Mouse (Mus musculus) E14TG2a.4 (cell line): ENCODE measurements around the gene Kpna6.

ENCODE experiments used
- H3K27me3 ChIP-seq: 2 replicates; pipeline ENCODE4 v1.6.1; 2014; ENCODE audit warnings: low read length, control low read depth; ENCODE audit not compliant: insufficient read depth
- H3K36me3 ChIP-seq: 2 replicates; pipeline ENCODE4 v1.6.1; 2014; ENCODE audit warnings: low read length, control low read depth; ENCODE audit not compliant: insufficient read depth
- H3K4me1 ChIP-seq: replicated peaks from 2 replicates; pipeline ENCODE4 v1.6.1; 2014; ENCODE audit warnings: low read depth, low read length, control low read depth
- H3K4me3 ChIP-seq: replicated peaks from 2 replicates; pipeline ENCODE4 v1.5.1; 2014; ENCODE audit warnings: mild to moderate bottlenecking, low read length
- H3K9me3 ChIP-seq: 2 replicates; pipeline ENCODE4 v1.6.1; 2014; ENCODE audit warnings: low read length, control low read depth
- CTCF ChIP-seq: conservative IDR thresholded peaks from 2 replicates; pipeline ENCODE4 v1.5.1; 2014; ENCODE audit warnings: low read length
- NANOG ChIP-seq: IDR thresholded peaks from 2 replicates; pipeline ENCODE4 v1.6.1; 2014; ENCODE audit warnings: borderline replicate concordance, low read length, mixed read lengths
- POU5F1 ChIP-seq: IDR thresholded peaks from 2 replicates; pipeline ENCODE4 v1.6.1; 2014; ENCODE audit warnings: low read length, borderline replicate concordance

The Kpna6 gene

GRCm38 (mm10) chr4:129640101-129640637 lies 32.4 kb downstream of the Kpna6 start:
- peak overlapping the region; percentile 88 for H3K4me3 ChIP-seq
- peaks cover 45% of the 10 kb centered on the region for H3K4me1 ChIP-seq
- no peak for TF ChIP-seq POU5F1
- no peak for TF ChIP-seq CTCF
- no peak for TF ChIP-seq NANOG
- no peaks in the 10 kb centered on the region for H3K9me3 ChIP-seq
- H3K36me3 ChIP-seq: peaks cover 64% of the 10 kb centered on the region
- H3K27me3 ChIP-seq: no peaks in the 10 kb centered on the region

GRCm38 (mm10) chr4:129639221-129639620 lies 33.3 kb downstream of the Kpna6 start:
- H3K9me3 ChIP-seq: no peaks in the 10 kb centered on the region
- H3K27me3 ChIP-seq: no peaks in the 10 kb centered on the region
- TF ChIP-seq CTCF: no peak
- TF ChIP-seq NANOG: no peak
- TF ChIP-seq POU5F1: no peak
- peaks cover 51% of the 10 kb centered on the region for H3K4me1 ChIP-seq
- peaks cover 64% of the 10 kb centered on the region for H3K36me3 ChIP-seq
- H3K4me3 ChIP-seq: peak overlapping the region; percentile 88

- Histone ChIP-seq H3K9me3 (no peaks in the 10 kb centered on the region), H3K36me3 (peaks cover 98% of the 10 kb centered on the region), H3K4me3 (no peak overlapping the region), H3K27me3 (no peaks in the 10 kb centered on the region), H3K4me1 (peaks cover 48% of the 10 kb centered on the region)
- TF ChIP-seq CTCF (no peak), POU5F1 (no peak), NANOG (no peak)
These were observed 38.7 kb downstream of the Kpna6 start for GRCm38 (mm10) chr4:129633852-129634251.

- Histone ChIP-seq H3K9me3 (no peaks in the 10 kb centered on the region), H3K27me3 (no peaks in the 10 kb centered on the region), H3K4me1 (peaks cover 44% of the 10 kb centered on the region), H3K36me3 (peaks cover 100% of the 10 kb centered on the region), H3K4me3 (no peak overlapping the region)
- no peak for TF ChIP-seq POU5F1
- no peak for TF ChIP-seq NANOG
- TF ChIP-seq CTCF: no peak
These were observed 40.7 kb downstream of the Kpna6 start for GRCm38 (mm10) chr4:129631867-129632266.

- no peaks in the 10 kb centered on the region for H3K9me3 ChIP-seq
- peaks cover 100% of the 10 kb centered on the region for H3K36me3 ChIP-seq
- TF ChIP-seq POU5F1 (no peak), CTCF (no peak), NANOG (no peak)
- no peak overlapping the region for H3K4me3 ChIP-seq
- H3K27me3 ChIP-seq: no peaks in the 10 kb centered on the region
- H3K4me1 ChIP-seq: peaks cover 48% of the 10 kb centered on the region
These were observed 41.6 kb downstream of the Kpna6 start for GRCm38 (mm10) chr4:129630944-129631343.

DNA sequence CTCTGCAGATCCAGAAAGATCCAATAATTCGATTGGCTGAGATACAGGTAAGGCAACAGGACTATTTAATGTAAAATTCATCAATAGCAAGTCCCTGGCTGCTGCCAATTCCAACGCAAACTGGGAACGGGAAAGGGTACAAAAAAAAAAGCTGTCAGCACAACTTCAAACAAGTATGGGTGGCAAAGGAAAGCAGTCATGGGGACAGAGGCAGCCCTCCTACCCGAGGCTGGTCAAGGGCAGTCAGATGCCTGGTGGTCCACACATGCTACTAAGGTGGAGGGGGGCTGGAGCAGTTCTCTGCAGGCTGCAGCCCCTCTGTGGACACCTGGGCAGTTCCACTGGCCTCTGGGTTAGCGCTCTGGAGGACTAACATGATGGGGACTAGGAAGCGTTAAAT lies 46.5 kb downstream of the Kpna6 start:
- no peaks in the 10 kb centered on the region for H3K9me3 ChIP-seq
- H3K4me3 ChIP-seq: no peak overlapping the region
- H3K36me3 ChIP-seq: peaks cover 59% of the 10 kb centered on the region
- no peaks in the 10 kb centered on the region for H3K27me3 ChIP-seq
- TF ChIP-seq NANOG (no peak), POU5F1 (no peak), CTCF (no peak)
- peaks cover 68% of the 10 kb centered on the region for H3K4me1 ChIP-seq

GRCm38 (mm10) chr4:129625496-129625895 lies 47.1 kb downstream of the Kpna6 start:
- no peaks in the 10 kb centered on the region for H3K27me3 ChIP-seq
- peaks cover 72% of the 10 kb centered on the region for H3K4me1 ChIP-seq
- H3K4me3 ChIP-seq: no peak overlapping the region
- TF ChIP-seq CTCF (no peak), NANOG (no peak)
- peaks cover 54% of the 10 kb centered on the region for H3K36me3 ChIP-seq
- no peaks in the 10 kb centered on the region for H3K9me3 ChIP-seq

- H3K27me3 ChIP-seq: no peaks in the 10 kb centered on the region
These were observed 47.6 kb downstream of the Kpna6 start for GRCm38 (mm10) chr4:129625029-129625370.

GRCm38 (mm10) chr4:129624281-129625028 lies 48.1 kb downstream of the Kpna6 start:
- Histone ChIP-seq H3K27me3 (no peaks in the 10 kb centered on the region), H3K4me1 (peaks cover 78% of the 10 kb centered on the region), H3K36me3 (peaks cover 43% of the 10 kb centered on the region), H3K4me3 (peak overlapping the region; percentile 73), H3K9me3 (no peaks in the 10 kb centered on the region)
- TF ChIP-seq NANOG (no peak), POU5F1 (no peak), CTCF (no peak)

More at GRCm38 (mm10) chr4:129625029-129625370, 47.6 kb downstream of the Kpna6 start:
- Histone ChIP-seq H3K4me3 (peak overlapping the region; percentile 73), H3K36me3 (peaks cover 49% of the 10 kb centered on the region), H3K9me3 (no peaks in the 10 kb centered on the region), H3K4me1 (peaks cover 75% of the 10 kb centered on the region)
- TF ChIP-seq POU5F1 (no peak), NANOG (no peak), CTCF (no peak)
